Mouse (Mus musculus) left cerebral cortex, adult 18-20 months (tissue): ENCODE data around the gene Wfs1. TPM values are rescaled to one million over a fixed set of nuclear protein-coding genes. Genes with fewer than 3 reads are reported as not detected.
A peak's percentile ranks its signal among the peaks of the same experiment; 100 is the strongest.
"Not testable (repeated sequence)": the region's sequence is repeated elsewhere in the genome, so short reads cannot be mapped to it uniquely, and the experiment has no call there.

Source experiments
- DNase-seq, 2 experiments: peaks; one replicate each; pipeline ENCODE4 v3.0.0; 2021 to 2022; ENCODE audit warnings: low spot score in 2 of 2, mixed read lengths in 1 of 2
- long read RNA-seq, 2 experiments: library from polyadenylated mRNA; stranded (forward); transcript quantifications; one replicate each; pipeline ENCODE4 v2.0.0; 2021
- total RNA-seq, 2 experiments: library from RNA; stranded (reverse); gene quantifications; 2 replicates each; pipeline ENCODE4 v1.2.3; 2021

Wfs1 gene
- total RNA-seq = 100 to 1,000 TPM; 136 to 137 TPM
- long read RNA-seq, experiment 1, transcript Wfs1-201 (8 exons, 3,787 nt) = major isoform, 173 of 238 reads
- long read RNA-seq, experiment 1, partial matches to known transcripts = 20 of 238 reads
- long read RNA-seq, experiment 1, other reads (novel, unspliced or antisense) = 44 of 238 reads
- long read RNA-seq, experiment 2, transcript Wfs1-201 (8 exons, 3,787 nt) = major isoform, 129 of 201 reads
- long read RNA-seq, experiment 2, partial matches to known transcripts = 21 of 201 reads
- long read RNA-seq, experiment 2, other reads (novel, unspliced or antisense) = 49 of 201 reads

DNA sequence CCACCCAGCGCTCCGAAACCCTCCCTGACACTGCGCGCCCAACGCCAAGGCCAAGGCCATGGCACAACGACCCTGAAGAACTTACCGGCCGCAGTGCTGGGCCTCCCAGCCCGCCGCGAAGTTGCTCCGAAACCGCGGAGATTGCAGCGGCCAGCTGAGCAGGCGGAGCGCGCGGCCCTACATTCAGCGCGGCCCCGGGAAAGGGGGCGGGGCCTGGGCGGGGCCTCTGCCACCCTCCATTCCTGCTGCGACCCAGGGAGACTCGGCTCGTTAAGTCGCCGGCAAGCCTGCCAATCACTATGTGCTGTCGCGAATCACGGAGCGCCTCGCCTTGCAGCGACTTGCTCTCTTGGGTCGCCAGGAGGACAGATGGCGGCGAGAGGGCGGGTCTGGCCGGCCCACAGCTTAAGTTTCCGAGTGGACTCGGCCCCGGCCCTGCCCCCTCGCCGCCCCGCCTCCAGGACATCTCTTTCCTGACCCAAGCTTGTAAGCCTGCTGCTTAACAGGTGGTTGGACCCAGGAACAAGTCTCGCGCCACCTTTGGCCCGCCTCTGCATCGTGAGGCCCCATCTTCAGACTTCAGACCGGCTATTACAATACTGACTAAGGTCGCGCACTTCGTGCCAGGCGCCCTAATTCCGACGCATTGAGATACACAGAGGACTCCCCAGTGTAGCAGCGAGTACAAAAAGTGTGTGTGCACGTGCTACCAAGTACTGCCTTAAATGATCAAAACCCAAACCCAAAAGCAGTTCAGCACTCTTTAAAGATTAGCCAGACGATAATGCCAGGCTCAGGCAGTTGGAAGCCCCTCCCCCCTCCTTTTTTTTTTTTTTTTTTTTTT lies at the start of gene Wfs1:
Wfs1 (minus strand) TSS at position 425 of the 844 bp plus-strand sequence.
- DNase-seq = peak; percentile 89 to 95

- DNase-seq = no peak
These were observed 47.9 kb upstream of the Wfs1 start for GRCm38 (mm10) chr5:37036884-37037283.

DNA sequence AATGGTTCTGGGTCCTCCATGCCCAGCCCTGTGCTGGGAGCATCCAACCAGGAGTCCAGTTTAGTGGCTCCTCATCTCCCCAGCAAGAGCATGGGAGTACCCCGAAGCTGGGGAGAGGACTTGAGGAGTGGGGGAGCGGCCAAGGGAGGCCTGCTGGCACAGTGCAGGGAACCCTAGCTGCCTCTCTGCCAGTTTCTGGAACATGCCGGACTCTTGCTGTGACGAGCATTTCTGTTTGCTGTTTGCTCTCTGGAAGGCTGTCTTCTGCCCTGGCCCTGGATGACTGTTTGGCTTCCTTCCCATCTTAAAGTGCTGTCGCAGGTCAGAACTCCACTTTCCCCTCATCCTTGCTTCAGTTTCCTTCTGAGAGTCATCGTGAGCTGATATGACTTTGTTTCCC lies 46.9 kb upstream of the Wfs1 start:
- no peak for DNase-seq

GRCm38 (mm10) chr5:37035192-37035591 lies 46.2 kb upstream of the Wfs1 start:
- DNase-seq = no peak

- DNase-seq = no peak
These were observed 41.7 kb upstream of the Wfs1 start for GRCm38 (mm10) chr5:37030753-37031152.

DNA sequence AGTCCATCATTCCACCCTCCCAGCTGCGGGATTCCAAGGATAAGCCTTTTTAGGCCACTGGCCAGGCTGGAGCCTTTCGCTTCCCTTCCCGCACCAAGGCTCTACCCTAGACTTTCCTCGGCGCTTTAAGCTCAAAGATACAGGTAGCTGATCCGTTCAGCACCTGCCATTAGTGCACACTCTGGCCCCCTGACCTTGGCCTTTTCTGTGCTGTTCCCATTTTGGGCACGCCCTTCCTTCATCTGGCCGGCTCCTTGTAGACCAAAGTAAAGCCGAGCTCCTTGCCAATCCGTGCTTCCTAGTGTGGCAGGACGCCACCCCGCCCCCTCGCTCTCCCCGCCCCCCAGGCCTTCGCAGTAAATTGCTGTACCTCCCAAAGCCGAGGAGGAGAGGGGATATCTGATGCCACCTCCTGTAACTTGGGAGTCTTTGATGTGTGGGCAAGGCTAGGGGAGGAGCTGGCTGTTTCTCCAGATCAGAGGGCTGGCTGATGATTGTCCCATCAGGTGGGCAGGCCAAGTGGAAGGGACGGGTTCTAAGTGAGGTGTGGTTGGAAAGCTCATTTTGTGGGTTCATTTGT lies 40.4 kb upstream of the Wfs1 start:
- peak in 1 of 2 experiments; percentile 25 for DNase-seq

DNA sequence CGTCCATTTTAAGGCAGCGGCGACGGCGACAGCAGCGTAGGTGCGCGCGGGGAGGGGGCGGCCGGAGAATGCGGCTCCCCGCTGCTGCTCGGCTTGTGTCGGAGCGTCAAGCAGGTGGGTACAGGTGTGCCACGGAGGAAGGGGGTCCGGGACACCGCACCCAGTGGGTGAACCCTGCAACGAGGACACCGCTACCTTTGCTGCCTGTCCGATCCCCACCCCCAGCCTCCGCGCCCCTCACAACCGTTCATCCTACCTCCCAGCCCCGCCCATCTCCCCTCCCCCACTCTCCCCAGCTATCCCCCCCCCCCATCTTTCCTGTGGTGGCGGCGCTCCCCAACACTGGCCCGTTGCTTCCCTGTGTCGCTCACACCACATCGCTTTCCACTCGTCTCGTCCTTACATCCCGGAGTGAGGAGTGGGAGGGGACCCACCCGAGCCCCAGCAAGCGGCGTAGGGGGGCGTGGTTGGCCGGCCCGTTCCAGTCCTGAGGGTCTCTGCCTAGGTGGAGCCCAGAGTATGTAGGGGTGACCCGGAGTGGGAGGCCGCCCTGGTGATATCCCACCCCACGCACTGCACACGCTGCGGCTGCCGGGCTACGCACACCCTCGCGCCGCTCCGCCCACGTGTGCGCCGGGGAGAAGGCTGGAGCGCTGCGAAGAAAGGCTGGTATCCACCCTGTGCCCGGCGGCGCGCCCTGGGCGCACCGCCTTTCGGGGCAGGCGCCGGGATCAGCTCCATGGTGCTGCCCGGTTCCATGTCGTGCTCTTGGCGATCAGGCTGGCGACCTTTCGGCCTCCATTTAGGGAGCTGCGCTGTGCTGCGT lies 39.7 kb upstream of the Wfs1 start:
- DNase-seq = peak; percentile 51 to 70

DNA sequence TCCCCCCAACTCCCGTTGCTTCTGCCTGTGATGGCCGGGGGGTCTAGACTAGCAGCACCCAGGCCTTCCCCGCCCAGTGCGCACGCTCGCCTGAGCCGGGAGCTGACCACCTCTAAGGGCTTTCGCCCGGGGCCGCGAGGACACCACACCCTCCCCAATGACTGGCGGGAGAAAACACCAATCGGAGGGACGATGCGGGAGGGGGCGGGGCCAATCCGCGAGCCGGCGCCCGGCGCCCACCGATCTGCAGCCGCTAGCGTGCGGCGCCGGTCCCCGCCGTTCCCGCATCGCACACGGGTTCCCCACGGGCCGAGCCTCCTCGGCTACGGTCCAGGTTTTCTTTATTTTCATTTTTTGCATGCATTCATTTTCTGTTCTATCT lies 39.1 kb upstream of the Wfs1 start:
- DNase-seq = peak; percentile 94 to 95

- no peak for DNase-seq
These were observed 38.7 kb upstream of the Wfs1 start for GRCm38 (mm10) chr5:37027701-37028100.

DNA sequence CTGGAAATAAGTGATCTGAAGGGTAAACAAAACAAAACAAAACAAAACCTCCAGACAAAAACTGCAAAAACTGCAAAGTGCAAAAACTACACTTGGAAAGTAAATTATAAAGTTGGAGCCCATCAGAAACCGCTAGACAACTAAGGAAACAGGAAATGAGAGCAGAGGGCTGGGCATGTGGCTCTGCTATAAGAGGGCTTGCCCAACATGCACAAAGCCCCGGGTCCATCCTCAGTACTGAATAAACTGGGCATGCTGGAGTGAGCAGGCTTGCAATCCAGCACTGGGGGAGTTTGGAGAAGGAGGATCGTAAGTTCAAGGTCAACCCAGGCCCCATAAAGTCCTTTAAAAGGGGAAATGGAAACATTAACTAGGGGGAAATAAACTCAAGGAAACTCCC lies 28.2 kb upstream of the Wfs1 start:
- no peak for DNase-seq

- DNase-seq = peak; percentile 37 to 48
These were observed 26.8 kb upstream of the Wfs1 start for GRCm38 (mm10) chr5:37015612-37016310.

DNA sequence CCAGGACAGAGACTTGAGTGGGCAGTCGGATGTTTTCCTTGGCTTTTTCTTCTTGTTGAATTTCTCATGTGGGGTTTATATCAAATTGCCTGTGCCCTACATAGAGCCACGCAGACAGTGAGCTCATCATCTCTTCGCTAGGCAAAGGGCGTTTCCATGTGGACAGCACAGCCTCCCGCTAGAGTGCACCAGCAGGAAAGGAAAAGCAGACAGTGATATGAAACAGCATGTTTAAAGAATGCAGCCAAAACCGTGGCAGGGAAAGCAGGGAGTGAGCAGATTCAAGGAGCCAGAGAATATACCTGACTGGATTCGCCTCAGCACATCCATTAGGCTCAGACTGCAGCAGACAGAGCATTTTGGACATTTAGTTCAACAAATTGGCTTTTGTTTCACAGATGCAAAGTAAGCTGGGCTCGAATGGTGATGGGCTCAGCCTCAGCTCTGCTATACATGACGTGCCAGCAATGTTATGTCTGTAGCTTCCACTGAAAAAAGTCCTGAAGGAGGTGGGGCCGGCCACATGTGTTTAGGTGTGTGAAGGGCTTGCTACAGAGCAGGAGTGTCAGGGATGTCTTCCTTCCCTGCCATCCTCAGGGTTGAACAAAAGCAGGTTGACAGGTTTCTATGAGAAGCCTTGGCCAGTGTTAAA lies 21.8 kb upstream of the Wfs1 start:
- DNase-seq = peak; percentile 50 to 69

DNA sequence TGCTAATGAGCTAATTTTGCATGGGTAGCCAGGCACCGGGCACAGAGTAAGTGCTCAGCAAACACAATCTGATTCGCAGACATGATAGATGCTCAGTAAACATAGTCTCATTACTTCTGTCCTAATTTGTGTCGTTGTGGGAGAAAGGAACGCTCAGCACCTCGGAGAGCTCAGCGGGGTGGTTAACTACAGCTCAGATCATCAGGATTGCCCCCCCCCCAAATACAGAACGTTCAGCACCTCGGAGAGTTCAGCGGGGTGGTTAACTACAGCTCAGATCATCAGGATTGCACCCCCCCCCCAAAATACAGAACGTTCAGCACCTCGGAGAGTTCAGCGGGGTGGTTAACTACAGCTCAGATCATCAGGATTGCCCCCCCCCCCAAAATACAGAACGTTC lies 20.8 kb upstream of the Wfs1 start:
- DNase-seq = not testable (repeated sequence)

GRCm38 (mm10) chr5:37002001-37002400 lies 13.0 kb upstream of the Wfs1 start:
- DNase-seq = peak; percentile 81 to 87

- DNase-seq = no peak
These were observed 12.0 kb upstream of the Wfs1 start for GRCm38 (mm10) chr5:37001002-37001401.

GRCm38 (mm10) chr5:36997996-36998395 lies 9.0 kb upstream of the Wfs1 start:
- DNase-seq = no peak

- peak; percentile 43 to 59 for DNase-seq
These were observed 7.4 kb upstream of the Wfs1 start for GRCm38 (mm10) chr5:36996410-36996809.

DNA sequence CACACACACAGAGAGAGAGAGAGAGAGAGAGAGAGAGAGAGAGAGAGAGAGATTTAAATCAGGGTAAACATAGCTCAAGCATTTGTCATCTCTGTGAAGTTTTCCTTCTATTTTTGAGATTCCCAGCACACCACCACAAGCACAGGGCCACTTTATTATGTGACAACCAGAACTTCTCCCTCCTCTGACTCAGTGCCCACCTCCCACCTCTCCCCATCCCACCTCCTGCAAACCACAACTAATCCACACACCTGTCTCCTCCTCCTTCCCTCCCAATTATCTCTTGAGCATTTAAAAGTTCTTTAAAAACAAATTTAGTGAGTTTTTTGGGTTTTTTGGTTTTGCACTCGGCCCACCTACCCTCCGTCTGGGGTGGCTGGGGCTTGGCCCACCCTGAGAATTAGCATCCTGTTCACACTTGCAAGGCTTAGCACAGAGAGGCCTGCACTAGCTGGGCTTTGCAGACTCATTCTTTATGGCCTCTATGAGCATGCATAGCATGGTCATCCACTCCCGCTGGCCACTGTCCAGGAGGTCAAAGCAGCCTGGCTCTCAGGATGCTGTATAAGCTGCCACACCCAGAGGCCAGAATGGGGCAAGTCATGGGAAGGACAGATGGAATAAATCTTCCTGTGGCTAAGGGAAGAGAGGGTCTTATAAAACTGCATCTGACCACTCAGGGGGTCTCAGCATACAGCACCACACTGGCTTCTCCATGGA lies 1.8 kb upstream of the Wfs1 start:
- DNase-seq = no peak

- no peak for DNase-seq
These were observed 1.2 kb upstream of the Wfs1 start for GRCm38 (mm10) chr5:36990196-36990595.
